Mouse (Mus musculus): ENCODE measurements at regions not wholly inside any gene's neighbourhood (a gene's known extent, or its start where the extent isn't known, plus 50 kb on each side); places are given as distances from the start of the nearest gene placed in this dataset.

DNA sequence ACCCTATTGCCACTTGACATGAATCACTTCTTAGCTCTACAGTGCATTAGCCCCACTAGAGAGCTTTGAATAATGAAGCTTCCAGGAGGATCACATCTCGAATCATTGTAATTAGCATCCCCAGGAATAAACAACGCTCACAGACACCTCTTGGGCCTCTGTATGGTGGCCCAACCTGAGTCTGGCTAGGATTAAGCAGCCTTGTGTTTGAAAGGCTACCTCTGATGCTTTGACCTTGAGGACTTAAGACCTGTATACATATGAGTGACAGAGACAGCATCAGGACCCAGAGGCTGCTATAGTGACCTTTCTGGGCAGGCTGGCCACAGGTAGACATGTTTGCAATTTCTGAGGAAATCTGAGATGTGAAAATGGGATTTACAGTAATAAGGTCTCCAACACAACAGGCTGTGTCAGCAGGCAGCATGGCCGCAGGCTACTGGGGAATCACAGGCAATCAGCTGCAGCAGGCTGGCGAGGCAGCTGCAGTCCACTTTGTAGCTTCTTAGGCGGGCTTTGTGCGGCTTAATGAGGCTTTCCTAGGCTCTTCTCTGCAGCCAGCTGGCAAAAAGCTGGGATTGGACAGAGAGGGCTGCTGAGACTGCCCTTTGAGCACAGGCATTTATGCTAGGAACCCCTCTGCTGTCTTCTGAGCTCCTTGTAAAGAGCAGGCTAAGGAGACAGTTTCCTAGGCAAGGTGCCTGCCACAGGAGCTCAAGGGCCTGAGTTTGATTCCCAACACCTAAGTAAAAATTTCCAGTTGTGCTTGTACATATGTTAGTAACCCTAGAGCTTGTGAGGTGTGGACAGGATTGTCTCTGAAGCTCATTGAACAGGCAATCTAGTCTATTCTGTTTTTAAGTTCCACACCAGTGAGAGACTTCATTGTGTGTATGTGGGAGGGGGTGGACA, 768.1 kb upstream of the Auts2 start:
- Histone ChIP-seq H3K4me3 (ENCODE audit: insufficient read depth, low read depth, low read length) (no peak overlapping the region), H3K27me3 (replicated peaks; ENCODE audit: control insufficient read depth, insufficient read depth, low read length) (no peaks in the 10 kb centered on the region), H3K27ac (ENCODE audit: insufficient read depth, low read depth, low read length) (no peak overlapping the region), H3K4me1 (ENCODE audit: control insufficient read depth, insufficient read depth, low read length) (no peaks in the 10 kb centered on the region), H3K36me3 (ENCODE audit: control insufficient read depth, insufficient read depth, low read length) (no peaks in the 10 kb centered on the region)
- TF ChIP-seq CTCF (conservative IDR thresholded peaks at IDR 0.05; ENCODE audit: insufficient read depth, insufficient read length, low read depth, low read length), result no peak
- TF ChIP-seq POLR2A (IDR thresholded peaks at IDR 0.05; ENCODE audit: low read depth, low read length), result no peak
- 54% methylated on average over 6 of the region's 6 CpGs for WGBS
- no peak for DNase-seq

GRCm38 (mm10) chr5:133267887-133268286, 724.7 kb upstream of the Auts2 start:
- H3K4me1 ChIP-seq (ENCODE audit: control insufficient read depth, insufficient read depth, low read length), result no peaks in the 10 kb centered on the region
- H3K4me3 ChIP-seq (ENCODE audit: insufficient read depth, low read depth, low read length), result no peak overlapping the region
- TF ChIP-seq CTCF (conservative IDR thresholded peaks at IDR 0.05; ENCODE audit: insufficient read depth, insufficient read length, low read depth, low read length), result no peak
- no peak for TF ChIP-seq POLR2A (IDR thresholded peaks at IDR 0.05; ENCODE audit: low read depth, low read length)
- no peak overlapping the region for H3K27ac ChIP-seq (ENCODE audit: insufficient read depth, low read depth, low read length)
- no peaks in the 10 kb centered on the region for H3K27me3 ChIP-seq (replicated peaks; ENCODE audit: control insufficient read depth, insufficient read depth, low read length)
- no peak for DNase-seq
- H3K36me3 ChIP-seq (ENCODE audit: control insufficient read depth, insufficient read depth, low read length), result no peaks in the 10 kb centered on the region
- WGBS, result 56% methylated on average over 7 of the region's 7 CpGs

- Histone ChIP-seq H3K4me1 (ENCODE audit: control insufficient read depth, insufficient read depth, low read length) (no peaks in the 10 kb centered on the region), H3K27ac (ENCODE audit: insufficient read depth, low read depth, low read length) (no peak overlapping the region), H3K27me3 (replicated peaks; ENCODE audit: control insufficient read depth, insufficient read depth, low read length) (no peaks in the 10 kb centered on the region), H3K36me3 (ENCODE audit: control insufficient read depth, insufficient read depth, low read length) (no peaks in the 10 kb centered on the region), H3K4me3 (ENCODE audit: insufficient read depth, low read depth, low read length) (no peak overlapping the region)
- 63% methylated on average over 2 of the region's 2 CpGs for WGBS
- TF ChIP-seq CTCF (conservative IDR thresholded peaks at IDR 0.05; ENCODE audit: insufficient read depth, insufficient read length, low read depth, low read length), result no peak
- TF ChIP-seq POLR2A (IDR thresholded peaks at IDR 0.05; ENCODE audit: low read depth, low read length), result no peak
- no peak for DNase-seq
These were observed 724.2 kb upstream of the Auts2 start for GRCm38 (mm10) chr5:133267356-133267755.

DNA sequence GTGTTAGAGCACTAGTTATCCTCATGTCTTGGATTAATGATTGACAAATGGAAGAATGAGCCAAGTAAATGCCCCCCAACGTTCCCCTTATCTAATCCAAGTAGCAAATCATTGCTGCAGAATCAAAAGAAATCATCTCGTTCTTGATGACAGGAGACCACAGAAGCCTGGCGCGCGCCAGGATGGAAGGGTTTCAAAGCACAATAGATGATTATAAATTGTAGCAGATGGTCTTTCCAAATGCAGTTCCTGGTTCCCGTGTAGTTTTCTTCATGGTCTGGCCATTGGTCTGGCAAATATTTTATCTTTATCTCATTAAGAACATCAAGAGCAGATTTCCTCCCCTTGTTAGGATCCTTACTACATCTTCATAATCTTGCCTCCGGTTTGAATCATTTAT, 721.8 kb upstream of the Auts2 start:
- peak; percentile 2 for DNase-seq
- TF ChIP-seq CTCF (conservative IDR thresholded peaks at IDR 0.05; ENCODE audit: insufficient read depth, insufficient read length, low read depth, low read length), result no peak
- no peak for TF ChIP-seq POLR2A (IDR thresholded peaks at IDR 0.05; ENCODE audit: low read depth, low read length)
- Histone ChIP-seq H3K36me3 (ENCODE audit: control insufficient read depth, insufficient read depth, low read length) (no peaks in the 10 kb centered on the region), H3K4me1 (ENCODE audit: control insufficient read depth, insufficient read depth, low read length) (no peaks in the 10 kb centered on the region), H3K27me3 (replicated peaks; ENCODE audit: control insufficient read depth, insufficient read depth, low read length) (no peaks in the 10 kb centered on the region), H3K27ac (ENCODE audit: insufficient read depth, low read depth, low read length) (no peak overlapping the region), H3K4me3 (ENCODE audit: insufficient read depth, low read depth, low read length) (no peak overlapping the region)
- WGBS, result 55% methylated on average over 7 of the region's 7 CpGs

- no peaks in the 10 kb centered on the region for H3K4me1 ChIP-seq (ENCODE audit: control insufficient read depth, insufficient read depth, low read length)
- no peak overlapping the region for H3K4me3 ChIP-seq (ENCODE audit: insufficient read depth, low read depth, low read length)
- H3K27me3 ChIP-seq (replicated peaks; ENCODE audit: control insufficient read depth, insufficient read depth, low read length), result no peaks in the 10 kb centered on the region
- TF ChIP-seq CTCF (conservative IDR thresholded peaks at IDR 0.05; ENCODE audit: insufficient read depth, insufficient read length, low read depth, low read length) (no peak), POLR2A (IDR thresholded peaks at IDR 0.05; ENCODE audit: low read depth, low read length) (no peak)
- WGBS, result 59% methylated on average over 3 of the region's 3 CpGs
- no peak overlapping the region for H3K27ac ChIP-seq (ENCODE audit: insufficient read depth, low read depth, low read length)
- no peak for DNase-seq
- H3K36me3 ChIP-seq (ENCODE audit: control insufficient read depth, insufficient read depth, low read length), result no peaks in the 10 kb centered on the region
These were observed 675.7 kb upstream of the Auts2 start for GRCm38 (mm10) chr5:133218801-133219200.

DNA sequence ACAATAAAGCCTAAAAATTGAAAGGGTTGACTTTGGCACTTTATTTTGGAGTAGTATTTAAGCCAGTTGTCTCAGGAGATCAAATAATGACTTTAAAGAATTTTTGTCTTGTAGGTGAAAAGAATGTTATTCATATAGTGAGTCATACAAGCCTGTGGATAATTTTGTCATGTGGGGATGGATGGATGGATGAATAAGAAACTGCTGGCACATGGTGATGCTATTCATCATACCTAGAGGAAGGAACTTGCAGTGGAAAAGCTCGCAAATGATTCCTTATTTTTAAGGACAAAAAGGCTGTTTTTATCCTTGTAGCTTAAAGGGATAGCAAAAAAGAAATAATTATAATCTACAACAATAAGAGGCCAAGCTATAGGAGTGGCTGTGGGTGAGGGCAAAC, 655.4 kb upstream of the Auts2 start:
- H3K4me3 ChIP-seq (ENCODE audit: insufficient read depth, low read depth, low read length), result no peak overlapping the region
- DNase-seq, result no peak
- H3K4me1 ChIP-seq (ENCODE audit: control insufficient read depth, insufficient read depth, low read length), result no peaks in the 10 kb centered on the region
- TF ChIP-seq CTCF (conservative IDR thresholded peaks at IDR 0.05; ENCODE audit: insufficient read depth, insufficient read length, low read depth, low read length) (no peak), POLR2A (IDR thresholded peaks at IDR 0.05; ENCODE audit: low read depth, low read length) (no peak)
- H3K27me3 ChIP-seq (replicated peaks; ENCODE audit: control insufficient read depth, insufficient read depth, low read length), result no peaks in the 10 kb centered on the region
- H3K36me3 ChIP-seq (ENCODE audit: control insufficient read depth, insufficient read depth, low read length), result no peaks in the 10 kb centered on the region
- WGBS, result 74% methylated on average over 1 of the region's 1 CpGs
- H3K27ac ChIP-seq (ENCODE audit: insufficient read depth, low read depth, low read length), result no peak overlapping the region

DNA sequence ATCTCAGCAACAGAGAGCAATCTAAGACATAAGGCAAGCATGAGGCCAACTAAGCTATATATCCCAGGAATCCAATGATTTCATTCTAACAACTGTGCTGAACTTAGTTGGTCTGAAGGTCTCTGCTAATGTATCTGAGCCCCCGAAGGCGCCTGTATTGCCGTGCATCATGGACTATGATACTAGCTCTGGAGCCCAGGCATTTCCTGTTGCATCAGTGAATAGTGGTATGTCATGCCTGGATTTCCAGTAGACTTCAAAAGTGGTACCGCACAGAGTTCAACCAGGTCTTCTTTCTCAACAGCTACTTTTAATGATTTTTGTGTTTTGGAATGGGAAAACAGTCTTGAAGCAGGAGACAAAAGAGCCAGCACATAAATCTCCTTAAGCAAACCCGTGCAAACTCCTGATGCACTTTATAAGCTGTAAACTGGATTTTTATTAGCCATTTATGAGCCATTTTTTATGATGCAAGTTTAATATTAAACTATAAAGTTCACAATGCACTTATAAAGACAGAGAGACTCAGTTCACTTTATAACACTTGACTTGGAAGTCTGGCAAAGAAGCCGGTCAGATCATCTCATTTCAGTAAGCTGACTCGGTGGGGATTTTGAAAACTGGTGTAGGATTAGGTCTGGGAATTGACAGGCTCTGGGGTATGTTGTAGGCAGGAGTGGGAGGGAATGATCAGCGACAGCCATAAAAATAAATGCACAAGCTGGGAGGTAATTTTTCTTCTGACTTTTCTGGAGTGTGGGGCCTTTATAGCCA, 646.8 kb upstream of the Auts2 start:
- H3K36me3 ChIP-seq (ENCODE audit: control insufficient read depth, insufficient read depth, low read length), result no peaks in the 10 kb centered on the region
- no peak overlapping the region for H3K4me3 ChIP-seq (ENCODE audit: insufficient read depth, low read depth, low read length)
- 60% methylated on average over 8 of the region's 8 CpGs for WGBS
- no peak for TF ChIP-seq CTCF (conservative IDR thresholded peaks at IDR 0.05; ENCODE audit: insufficient read depth, insufficient read length, low read depth, low read length)
- no peak for TF ChIP-seq POLR2A (IDR thresholded peaks at IDR 0.05; ENCODE audit: low read depth, low read length)
- H3K4me1 ChIP-seq (ENCODE audit: control insufficient read depth, insufficient read depth, low read length), result no peaks in the 10 kb centered on the region
- DNase-seq, result no peak
- H3K27ac ChIP-seq (ENCODE audit: insufficient read depth, low read depth, low read length), result no peak overlapping the region
- no peaks in the 10 kb centered on the region for H3K27me3 ChIP-seq (replicated peaks; ENCODE audit: control insufficient read depth, insufficient read depth, low read length)
